Mouse (Mus musculus): Measurements from ENCODE around the gene Zswim3. TPM values are rescaled to one million over a fixed set of nuclear protein-coding genes. Genes with fewer than 3 reads are reported as not detected.
A peak's percentile ranks its signal among the peaks of the same experiment; 100 is the strongest.
"Not testable (repeated sequence)": the region's sequence is repeated elsewhere in the genome, so short reads cannot be mapped to it uniquely, and the experiment has no call there.

The Zswim3 gene
- polyA plus RNA-seq, 1 experiment from 2014 or later = 8.5 TPM

DNA sequence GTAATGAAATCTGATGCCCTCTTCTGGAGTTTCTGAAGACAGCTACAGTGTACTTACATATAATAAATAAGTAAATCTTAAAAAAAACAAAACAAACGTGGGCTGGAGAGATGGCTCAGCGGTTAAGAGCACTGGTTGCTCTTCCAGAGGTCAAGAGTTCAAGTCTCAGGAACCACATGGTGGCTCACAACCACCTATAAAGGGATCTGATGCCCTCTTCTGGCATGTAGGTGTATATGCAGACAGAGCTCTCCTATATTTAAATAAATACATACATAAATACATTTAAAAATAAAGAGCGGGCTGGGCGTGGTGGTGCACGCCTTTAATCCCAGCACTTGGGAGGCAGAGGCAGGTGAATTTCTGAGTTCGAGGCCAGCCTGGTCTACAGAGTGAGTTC lies 6.3 kb upstream of the Zswim3 start:
- H3K4me1 ChIP-seq; H3K4me3 ChIP-seq; H3K27me3 ChIP-seq (replicated peaks; ENCODE audit: low read depth, poor library complexity, severe bottlenecking); DNase-seq (ENCODE audit: low spot score); H3K27ac ChIP-seq (replicated peaks); H3K9me3 ChIP-seq: not testable (repeated sequence)
- WGBS = 85% methylated on average over 6 of the region's 6 CpGs
- H3K36me3 ChIP-seq (replicated peaks) = peaks cover 84% of the 10 kb centered on the region

DNA sequence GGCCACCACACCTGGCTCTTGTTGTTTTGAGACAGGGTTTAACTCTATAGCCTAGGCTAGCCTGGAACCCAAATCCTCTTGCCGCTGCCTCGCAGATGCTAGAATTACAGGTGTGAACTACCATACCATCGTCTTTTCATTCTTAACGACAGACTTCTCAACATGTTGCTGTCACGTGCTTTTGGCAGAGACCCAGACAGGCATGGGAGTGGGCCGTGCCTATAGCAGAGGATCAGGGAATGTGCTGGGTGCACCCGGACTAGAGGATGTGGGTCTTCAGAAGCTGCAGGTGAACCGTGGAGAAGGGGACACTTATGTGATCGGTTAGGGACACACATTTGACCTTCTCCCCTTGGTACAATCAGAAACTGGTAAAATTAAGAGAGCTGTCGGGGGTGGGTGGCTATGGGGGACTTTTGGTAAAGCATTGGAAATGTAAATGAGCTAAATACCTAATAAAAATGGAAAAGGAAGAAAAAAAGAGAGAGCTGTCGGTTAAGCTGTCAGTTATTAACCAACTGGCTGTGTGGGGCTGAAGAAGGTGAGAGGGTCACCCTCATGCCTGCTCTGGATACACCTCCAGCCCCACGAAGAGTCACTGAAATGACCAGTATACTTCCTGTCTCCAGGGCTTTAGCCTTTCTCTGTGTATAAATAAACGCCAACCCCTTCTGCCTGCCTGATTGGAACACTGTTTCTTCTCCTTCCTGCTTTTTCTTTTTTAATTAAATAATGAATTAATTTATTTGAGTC lies 4.5 kb upstream of the Zswim3 start:
- 90% methylated on average over 13 of the region's 13 CpGs for WGBS
- Histone ChIP-seq H3K36me3 (replicated peaks) (peaks cover 73% of the 10 kb centered on the region), H3K4me1 (peaks cover 13% of the 10 kb centered on the region), H3K27ac (replicated peaks) (no peak overlapping the region), H3K9me3 (no peaks in the 10 kb centered on the region), H3K27me3 (replicated peaks; ENCODE audit: low read depth, poor library complexity, severe bottlenecking) (no peaks in the 10 kb centered on the region), H3K4me3 (no peak overlapping the region)
- DNase-seq (ENCODE audit: low spot score) = no peak

DNA sequence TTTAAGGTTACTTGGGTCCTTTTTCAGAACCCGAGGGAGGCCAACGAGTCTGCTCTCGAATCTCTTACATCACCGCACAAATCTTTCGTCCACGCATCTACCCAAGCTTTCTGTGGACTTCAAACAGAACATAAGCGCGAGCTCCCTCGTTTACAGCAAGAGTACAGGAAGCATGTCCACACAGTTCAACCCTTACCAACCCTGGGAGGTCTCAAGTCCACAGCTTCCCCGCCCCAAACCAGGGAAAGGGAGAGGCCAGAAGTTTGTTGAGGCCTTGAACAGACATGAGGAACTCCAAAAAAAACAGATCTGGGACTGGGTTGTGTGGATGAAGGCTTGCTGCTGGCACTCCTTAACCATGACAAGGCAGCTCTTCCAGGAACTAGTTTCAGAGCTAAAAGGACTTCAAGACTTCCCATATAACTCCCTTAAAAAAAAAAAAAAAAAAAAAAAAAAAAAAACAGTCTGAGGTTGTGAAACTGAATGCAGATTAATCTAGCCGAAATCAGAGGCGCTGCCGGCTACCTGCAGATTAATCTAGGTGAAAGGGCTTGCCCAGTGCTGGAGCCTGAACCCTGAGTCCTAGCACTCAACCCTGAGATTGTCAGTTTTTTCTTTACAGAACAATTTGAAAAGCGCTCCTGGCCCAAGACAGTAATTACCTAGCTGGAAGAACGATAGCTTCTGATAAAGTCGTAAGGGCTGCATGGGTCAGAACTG lies 1.5 kb upstream of the Zswim3 start:
- H3K4me3 ChIP-seq = peak overlapping the region; percentile 90
- DNase-seq (ENCODE audit: low spot score) = no peak
- no peaks in the 10 kb centered on the region for H3K27me3 ChIP-seq (replicated peaks; ENCODE audit: low read depth, poor library complexity, severe bottlenecking)

DNA sequence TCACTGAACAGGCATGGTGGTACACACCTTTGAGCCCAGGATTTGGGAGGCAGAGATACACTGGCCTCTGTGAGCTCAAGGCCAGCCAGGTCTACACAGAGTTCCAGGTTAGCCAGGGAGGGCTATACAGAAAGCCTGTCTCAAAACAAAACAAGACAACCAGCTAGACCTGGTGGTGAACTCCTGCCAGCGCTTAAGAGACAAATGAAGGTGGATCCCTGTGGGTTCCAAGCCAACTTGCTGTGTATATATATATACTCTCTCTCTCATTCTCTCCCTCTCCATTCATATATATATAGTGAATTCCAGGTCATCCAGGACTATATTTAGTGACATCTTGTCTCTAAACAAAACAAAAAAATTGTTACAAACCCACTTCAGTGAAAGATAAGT lies 981 bp upstream of the Zswim3 start:
- Histone ChIP-seq H3K27ac (replicated peaks) (peak overlapping the region; percentile 93; the same call in 1 of the 2 replicates), H3K27me3 (replicated peaks; ENCODE audit: low read depth, poor library complexity, severe bottlenecking) (no peaks in the 10 kb centered on the region), H3K4me1 (peaks cover 24% of the 10 kb centered on the region), H3K9me3 (no peaks in the 10 kb centered on the region), H3K36me3 (replicated peaks) (peaks cover 46% of the 10 kb centered on the region), H3K4me3 (peak overlapping the region; percentile 90)
- no peak for DNase-seq (ENCODE audit: low spot score)
- WGBS = 63% methylated on average over 1 of the region's 1 CpGs

More for the DNA sequence above, 1.5 kb upstream of the Zswim3 start:
- Histone ChIP-seq H3K36me3 (replicated peaks) (peaks cover 46% of the 10 kb centered on the region), H3K9me3 (no peaks in the 10 kb centered on the region), H3K27ac (replicated peaks) (no peak overlapping the region), H3K4me1 (peaks cover 24% of the 10 kb centered on the region)
- WGBS = 91% methylated on average over 16 of the region's 16 CpGs

DNA sequence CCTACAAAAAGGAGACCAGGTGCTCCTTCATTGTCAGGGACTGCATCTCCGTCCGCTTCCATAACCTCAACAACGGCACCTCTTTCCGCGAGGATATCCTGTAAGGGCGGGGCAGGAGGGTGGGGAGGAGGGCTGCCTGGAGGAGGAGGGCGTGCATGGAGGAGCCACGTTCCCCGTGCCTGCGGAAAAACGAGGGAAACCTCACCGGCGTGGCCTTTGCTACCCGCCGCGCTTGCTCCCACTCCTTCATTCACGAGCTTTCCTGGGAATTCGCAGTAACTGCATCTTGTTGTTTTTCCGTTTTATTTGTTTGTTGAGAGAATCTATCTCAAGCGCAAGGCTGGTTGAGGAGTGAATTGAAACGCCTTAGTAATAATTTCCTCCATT lies 427 bp downstream of the Zswim3 start:
- Histone ChIP-seq H3K36me3 (replicated peaks) (peaks cover 40% of the 10 kb centered on the region), H3K4me3 (peak overlapping the region; percentile 90), H3K27ac (replicated peaks) (peak overlapping the region; percentile 93), H3K9me3 (no peaks in the 10 kb centered on the region), H3K27me3 (replicated peaks; ENCODE audit: low read depth, poor library complexity, severe bottlenecking) (no peaks in the 10 kb centered on the region), H3K4me1 (peaks cover 24% of the 10 kb centered on the region)
- no peak for DNase-seq (ENCODE audit: low spot score)
- 2% methylated on average over 21 of the region's 21 CpGs for WGBS

DNA sequence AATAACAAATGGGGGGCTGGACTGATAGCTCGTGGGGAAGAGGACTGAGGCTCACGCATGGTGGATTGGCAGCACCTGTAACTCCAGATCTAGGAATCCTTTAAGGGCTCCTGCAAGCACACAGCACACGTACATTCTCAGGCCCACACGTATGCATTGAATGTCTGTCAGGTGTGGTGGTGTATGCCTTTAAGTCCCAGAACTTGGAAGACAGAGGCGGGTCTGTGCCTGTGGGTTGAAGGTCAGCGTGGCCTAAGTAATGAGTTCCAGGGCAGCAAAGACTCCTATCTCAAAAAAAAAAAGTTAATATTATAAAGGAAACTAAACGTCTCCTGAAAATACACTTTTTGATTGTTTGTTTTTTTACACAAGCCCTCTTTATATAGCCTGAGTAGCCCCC lies 1.7 kb downstream of the Zswim3 start:
- Histone ChIP-seq H3K4me1 (peaks cover 24% of the 10 kb centered on the region), H3K36me3 (replicated peaks) (peaks cover 27% of the 10 kb centered on the region), H3K9me3 (no peaks in the 10 kb centered on the region), H3K27ac (replicated peaks) (no peak overlapping the region), H3K4me3 (no peak overlapping the region), H3K27me3 (replicated peaks; ENCODE audit: low read depth, poor library complexity, severe bottlenecking) (no peaks in the 10 kb centered on the region)
- DNase-seq (ENCODE audit: low spot score) = no peak
- 75% methylated on average over 7 of the region's 7 CpGs for WGBS

DNA sequence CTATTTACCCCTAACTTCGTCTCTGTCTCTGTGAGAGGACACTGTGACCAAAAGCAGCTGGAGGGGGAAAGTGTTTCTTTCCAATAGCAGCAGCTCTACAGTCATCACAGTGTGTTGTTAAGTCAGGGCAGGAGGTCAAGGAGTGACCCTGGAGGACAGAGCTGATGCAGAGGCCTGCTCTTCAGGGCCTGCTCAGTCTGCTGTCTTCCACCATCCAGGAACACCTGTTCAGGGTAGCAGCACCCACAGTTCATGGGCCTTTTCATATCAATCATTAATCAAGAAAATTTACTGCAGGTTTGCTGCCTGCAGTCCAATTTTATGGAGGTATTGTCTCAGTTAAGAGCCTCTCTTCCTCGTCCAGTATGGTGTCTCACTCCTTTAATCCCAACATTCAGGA lies 8.7 kb downstream of the Zswim3 start:
- no peak overlapping the region for H3K4me3 ChIP-seq
- H3K36me3 ChIP-seq (replicated peaks) = peaks cover 17% of the 10 kb centered on the region
- H3K27ac ChIP-seq (replicated peaks) = no peak overlapping the region
- H3K9me3 ChIP-seq = no peaks in the 10 kb centered on the region
- no peaks in the 10 kb centered on the region for H3K27me3 ChIP-seq (replicated peaks; ENCODE audit: low read depth, poor library complexity, severe bottlenecking)
- H3K4me1 ChIP-seq = peaks cover 12% of the 10 kb centered on the region
- no peak for DNase-seq (ENCODE audit: low spot score)
- WGBS = 53% methylated on average over 2 of the region's 2 CpGs

DNA sequence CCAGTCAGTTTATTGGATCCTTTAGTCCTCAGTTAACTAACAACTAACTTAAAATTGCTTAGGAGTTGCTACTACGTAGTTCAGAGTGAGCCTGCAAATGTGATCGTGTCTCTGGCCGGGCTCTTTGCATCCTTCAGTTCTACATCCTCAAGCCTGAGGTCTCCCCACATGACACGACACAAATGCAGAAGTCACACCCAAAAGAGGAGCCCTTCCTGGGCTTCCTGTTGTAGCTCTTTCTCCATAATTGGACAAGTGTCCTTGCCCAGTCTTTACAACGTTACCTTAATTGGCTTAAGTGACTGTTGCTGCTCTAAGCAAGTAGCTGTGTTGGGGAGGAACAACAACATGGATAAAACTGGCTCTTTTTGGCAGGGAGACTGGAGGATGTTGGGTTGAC lies 10.4 kb downstream of the Zswim3 start:
- Histone ChIP-seq H3K9me3 (no peaks in the 10 kb centered on the region), H3K4me1 (peaks cover 12% of the 10 kb centered on the region), H3K27me3 (replicated peaks; ENCODE audit: low read depth, poor library complexity, severe bottlenecking) (no peaks in the 10 kb centered on the region), H3K27ac (replicated peaks) (no peak overlapping the region), H3K4me3 (no peak overlapping the region), H3K36me3 (replicated peaks) (peaks cover 12% of the 10 kb centered on the region)
- 87% methylated on average over 5 of the region's 5 CpGs for WGBS
- DNase-seq (ENCODE audit: low spot score) = no peak

DNA sequence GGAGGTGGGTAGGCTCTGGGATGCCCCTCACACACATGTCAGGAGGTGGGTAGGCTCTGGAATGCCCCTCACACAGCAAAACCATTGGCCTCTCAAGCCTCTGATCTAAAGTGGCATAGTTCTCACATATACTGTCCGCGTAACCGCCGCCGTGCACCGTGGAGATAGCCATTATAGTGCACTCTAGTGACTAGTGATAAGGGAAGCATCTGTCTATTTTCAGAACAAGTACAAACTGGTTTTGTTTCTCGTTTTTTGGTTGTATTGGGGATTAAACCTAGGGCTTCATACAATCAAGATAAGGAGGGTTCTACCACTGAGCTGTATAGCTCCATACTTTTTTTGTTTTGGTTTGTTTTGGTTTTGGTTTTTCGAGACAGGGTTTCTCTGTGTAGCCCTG lies 10.9 kb downstream of the Zswim3 start:
- no peak for DNase-seq (ENCODE audit: low spot score)
- H3K27ac ChIP-seq (replicated peaks) = no peak overlapping the region
- no peaks in the 10 kb centered on the region for H3K27me3 ChIP-seq (replicated peaks; ENCODE audit: low read depth, poor library complexity, severe bottlenecking)
- H3K4me1 ChIP-seq = peaks cover 12% of the 10 kb centered on the region
- no peak overlapping the region for H3K4me3 ChIP-seq
- 90% methylated on average over 8 of the region's 8 CpGs for WGBS
- no peaks in the 10 kb centered on the region for H3K9me3 ChIP-seq
- H3K36me3 ChIP-seq (replicated peaks) = peaks cover 16% of the 10 kb centered on the region

DNA sequence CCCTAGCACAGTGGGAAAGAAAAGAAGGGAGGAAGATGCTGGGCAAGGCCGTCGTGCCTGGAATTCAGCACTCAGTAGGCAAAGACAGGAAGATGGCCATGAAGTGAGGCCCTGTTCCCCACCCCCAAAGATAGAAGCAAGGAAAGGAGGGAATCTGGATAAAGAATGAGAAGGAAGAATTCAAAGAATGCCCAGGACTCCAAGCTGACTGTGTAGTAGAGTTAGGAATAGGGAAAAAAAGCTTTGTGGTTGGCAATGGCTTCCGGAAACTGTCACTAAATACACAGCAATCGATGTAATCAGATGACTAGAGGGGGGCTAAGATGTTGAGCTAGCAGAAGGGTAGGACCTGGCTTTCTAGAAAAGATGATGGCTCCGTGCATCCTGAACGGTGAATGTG lies 12.3 kb downstream of the Zswim3 start:
- Histone ChIP-seq H3K27me3 (replicated peaks; ENCODE audit: low read depth, poor library complexity, severe bottlenecking) (no peaks in the 10 kb centered on the region), H3K36me3 (replicated peaks) (peaks cover 26% of the 10 kb centered on the region), H3K4me1 (peaks cover 14% of the 10 kb centered on the region), H3K27ac (replicated peaks) (no peak overlapping the region), H3K9me3 (no peaks in the 10 kb centered on the region), H3K4me3 (no peak overlapping the region)
- no peak for DNase-seq (ENCODE audit: low spot score)
- 88% methylated on average over 6 of the region's 6 CpGs for WGBS

DNA sequence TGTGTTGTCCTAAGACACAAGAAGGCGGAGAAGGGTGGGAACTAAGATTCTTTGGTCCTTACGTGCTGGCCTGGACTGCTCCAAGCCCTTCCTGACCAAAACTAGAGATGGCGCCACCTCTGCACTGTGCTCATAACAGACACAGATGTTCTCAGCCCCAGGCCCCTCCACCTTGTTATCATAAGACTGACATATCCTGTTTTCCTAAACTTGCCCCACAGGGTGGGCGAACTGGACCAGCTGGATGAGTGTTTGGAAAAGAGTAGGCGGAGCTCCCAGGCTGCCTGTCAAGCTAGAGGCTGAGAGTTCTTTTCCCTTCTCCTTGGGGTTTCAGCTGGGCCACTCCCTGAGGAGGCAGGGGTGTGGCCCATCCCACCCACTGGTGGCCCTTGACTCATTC lies 12.8 kb downstream of the Zswim3 start:
- peaks cover 26% of the 10 kb centered on the region for H3K36me3 ChIP-seq (replicated peaks)
- no peaks in the 10 kb centered on the region for H3K27me3 ChIP-seq (replicated peaks; ENCODE audit: low read depth, poor library complexity, severe bottlenecking)
- no peak overlapping the region for H3K4me3 ChIP-seq
- H3K4me1 ChIP-seq = peaks cover 19% of the 10 kb centered on the region
- H3K27ac ChIP-seq (replicated peaks) = no peak overlapping the region
- DNase-seq (ENCODE audit: low spot score) = peak; percentile 45
- 59% methylated on average over 5 of the region's 5 CpGs for WGBS
- no peaks in the 10 kb centered on the region for H3K9me3 ChIP-seq

DNA sequence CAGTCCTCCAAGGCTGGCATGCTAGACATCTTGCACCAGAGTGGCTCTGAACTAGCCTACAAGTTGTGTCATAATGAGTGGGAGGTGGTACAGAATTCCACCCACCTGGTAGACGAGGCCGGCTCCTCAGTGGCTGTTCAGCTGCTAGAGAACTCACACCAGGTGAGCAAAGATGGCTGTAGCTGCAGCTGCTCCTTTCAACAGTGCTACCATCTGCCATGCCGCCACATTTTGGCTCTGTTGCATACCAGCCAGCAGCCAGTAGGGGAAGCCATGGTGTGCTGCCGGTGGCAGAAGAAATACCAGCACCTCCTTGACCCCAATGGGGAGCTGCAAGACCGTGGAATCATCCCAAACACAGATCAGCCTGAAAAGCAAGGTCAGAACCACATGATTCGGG lies 16.2 kb downstream of the Zswim3 start:
- Histone ChIP-seq H3K36me3 (replicated peaks) (peaks cover 40% of the 10 kb centered on the region), H3K4me3 (no peak overlapping the region), H3K27ac (replicated peaks) (no peak overlapping the region), H3K9me3 (no peaks in the 10 kb centered on the region), H3K27me3 (replicated peaks; ENCODE audit: low read depth, poor library complexity, severe bottlenecking) (no peaks in the 10 kb centered on the region), H3K4me1 (peaks cover 27% of the 10 kb centered on the region)
- 84% methylated on average over 6 of the region's 6 CpGs for whole genome bisulfite sequencing
- no peak for DNase-seq (ENCODE audit: low spot score)

DNA sequence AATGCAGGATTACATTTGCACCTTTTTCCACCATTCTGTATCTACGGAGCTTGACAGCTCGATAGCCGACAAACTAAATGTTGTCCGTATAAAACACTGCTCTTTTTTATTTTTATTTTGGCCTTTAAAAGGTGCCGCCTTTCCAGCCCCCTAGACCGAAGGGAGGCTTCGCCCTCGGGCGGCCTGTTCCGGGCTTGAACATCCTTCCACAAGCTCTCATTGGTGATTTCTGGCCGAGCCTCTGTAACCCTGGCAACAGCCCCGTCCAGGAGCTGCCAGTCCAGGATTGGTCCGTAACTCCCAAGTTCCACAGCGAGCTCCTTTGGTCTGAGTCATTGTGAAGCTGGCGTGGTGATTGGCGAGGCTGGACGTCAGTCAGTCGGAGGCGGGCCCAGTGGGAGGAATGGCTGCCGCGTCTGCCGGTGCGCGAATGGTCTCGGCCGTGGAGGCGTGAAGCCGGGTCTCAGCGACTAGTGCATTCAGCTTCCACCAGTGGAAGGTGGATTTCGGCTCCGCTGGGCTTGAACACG lies 17.8 kb downstream of the Zswim3 start, which contains the start of gene Zswim1:
Gene Zswim1 (plus strand): TSS at position 51 of the 530 bp plus-strand sequence.
- Histone ChIP-seq H3K27ac (replicated peaks) (peak within 1 kb of the TSS; percentile 88), H3K36me3 (replicated peaks) (peaks cover 57% of the 10 kb centered on the region), H3K4me1 (peaks cover 18% of the 10 kb centered on the region), H3K9me3 (no peaks in the 10 kb centered on the region), H3K4me3 (peak within 1 kb of the TSS; percentile 85), H3K27me3 (replicated peaks; ENCODE audit: low read depth, poor library complexity, severe bottlenecking) (no peaks in the 10 kb centered on the region)
- 2% methylated on average over 32 of the region's 32 CpGs for WGBS
- DNase-seq (ENCODE audit: low spot score) = peak; percentile 99
